Mouse (Mus musculus) limb, embryonic 14.5 days (tissue): Measurements from ENCODE around the gene Btbd16. TPM values are rescaled to one million over a fixed set of nuclear protein-coding genes. Genes with fewer than 3 reads are reported as not detected.

ENCODE experiments used
- ATAC-seq: fragments of 200-750 bp; cut with Nextera tagmentation; 2 replicates; pipeline ENCODE4 v1.8.0; 2017; ENCODE audit warnings: low read depth, moderate number of reproducible peaks, moderate TSS enrichment; ENCODE audit not compliant: low FRiP score
- DNase-seq: peaks from one replicate; pipeline ENCODE4 v3.0.0-alpha.2; 2015; ENCODE audit warnings: low spot score
- H3K27ac ChIP-seq: fragments of 300-500 bp; sonication (generic); replicated peaks from 2 replicates; pipeline ENCODE4 v1.5.1; 2014; ENCODE audit warnings: low read depth, mild to moderate bottlenecking, low read length, moderate library complexity, mixed read lengths
- H3K27me3 ChIP-seq: fragments of 300-500 bp; sonication (generic); 2 replicates; pipeline ENCODE4 v1.6.1; 2014; ENCODE audit warnings: low read length, mixed read lengths; ENCODE audit not compliant: control insufficient read depth, insufficient read depth
- H3K36me3 ChIP-seq: fragments of 300-500 bp; sonication (generic); 2 replicates; pipeline ENCODE4 v1.6.1; 2014; ENCODE audit warnings: mild to moderate bottlenecking, low read length, moderate library complexity, mixed read lengths; ENCODE audit not compliant: control insufficient read depth, insufficient read depth
- H3K4me1 ChIP-seq: fragments of 300-500 bp; sonication (generic); 2 replicates; pipeline ENCODE4 v1.6.1; 2014; ENCODE audit warnings: antibody characterized with exemption, low read length, mixed read lengths; ENCODE audit not compliant: control insufficient read depth, insufficient read depth
- H3K4me2 ChIP-seq: fragments of 300-500 bp; sonication (generic); replicated peaks from 2 replicates; pipeline ENCODE4 v1.6.1; 2014; ENCODE audit warnings: low read depth, mild to moderate bottlenecking, low read length, moderate library complexity; ENCODE audit not compliant: severe bottlenecking
- H3K4me3 ChIP-seq: fragments of 300-500 bp; sonication (generic); replicated peaks from 2 replicates; pipeline ENCODE4 v1.5.1; 2014; ENCODE audit warnings: low read length
- H3K9ac ChIP-seq: fragments of 300-500 bp; sonication (generic); 2 replicates; pipeline ENCODE4 v1.6.1; 2014; ENCODE audit warnings: mild to moderate bottlenecking, low read depth, low read length, moderate library complexity; ENCODE audit not compliant: severe bottlenecking
- H3K9me3 ChIP-seq: fragments of 300-500 bp; sonication (generic); 2 replicates; pipeline ENCODE4 v1.6.1; 2016; ENCODE audit warnings: low read length; ENCODE audit not compliant: control insufficient read depth
- POLR2A ChIP-seq: fragments of 200-500 bp; IDR thresholded peaks from 2 replicates; pipeline ENCODE4 v1.8.0; 2012; ENCODE audit warnings: inconsistent platforms, mild to moderate bottlenecking, moderate library complexity, borderline replicate concordance; ENCODE audit not compliant: insufficient read depth, insufficient read length; ENCODE audit errors: extremely low read depth
- WGBS: fragments of 180-500 bp; shearing (Covaris S2); extraction: QIAGEN DNeasy Blood & Tissue Kit; methylation state at CpG from one replicate; pipeline ENCODE4 v1.1.7; 2014; 5-methylcytosine and 5-hydroxymethylcytosine counted together
- polyA plus RNA-seq, 2 experiments: library from polyadenylated mRNA; depleted of rRNA in 1 of 2; stranded (reverse) in 1 of 2; unstranded in 1 of 2; fragments of >200 nt; fragmentation: Nextera tagmentation in 1 of 2; extraction: Ambion mirVana in 1 of 2; gene quantifications; 2 replicates each; pipeline versions ENCODE4 v1.2.1 to v1.2.3; 2012 to 2014

Gene Btbd16
- polyA plus RNA-seq, 2 experiments = 0.05 TPM; not detected in 1

DNA sequence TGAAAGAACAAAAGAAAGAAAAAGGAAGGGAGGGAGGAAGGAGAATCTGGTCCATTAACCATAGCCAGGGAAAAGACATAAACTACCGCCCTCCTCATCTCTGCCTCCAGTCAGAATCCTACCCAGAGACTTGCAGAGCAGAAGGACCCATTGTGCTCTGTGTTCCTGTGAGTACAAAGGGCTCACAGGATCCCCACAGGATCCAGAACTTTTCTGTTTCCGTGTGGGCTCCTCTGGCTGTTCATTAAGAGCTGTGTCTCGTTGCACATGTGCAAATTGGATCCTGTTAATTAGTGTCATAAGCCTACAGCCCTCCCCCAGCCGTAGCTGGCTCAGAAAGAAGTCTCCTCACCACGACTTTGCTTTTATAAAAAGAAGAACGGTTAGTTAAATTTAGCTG is 41.0 kb upstream of the Btbd16 start:
- 49% methylated on average over 6 of the region's 6 CpGs for WGBS
- H3K36me3 ChIP-seq = peaks cover 62% of the 10 kb centered on the region
- ATAC-seq = no peak
- no peak overlapping the region for H3K4me3 ChIP-seq
- no peak for TF ChIP-seq POLR2A
- H3K4me2 ChIP-seq = no peak overlapping the region
- no peaks in the 10 kb centered on the region for H3K9me3 ChIP-seq
- no peak overlapping the region for H3K9ac ChIP-seq
- H3K4me1 ChIP-seq = no peaks in the 10 kb centered on the region
- H3K27me3 ChIP-seq = no peaks in the 10 kb centered on the region
- no peak overlapping the region for H3K27ac ChIP-seq
- DNase-seq = no peak

DNA sequence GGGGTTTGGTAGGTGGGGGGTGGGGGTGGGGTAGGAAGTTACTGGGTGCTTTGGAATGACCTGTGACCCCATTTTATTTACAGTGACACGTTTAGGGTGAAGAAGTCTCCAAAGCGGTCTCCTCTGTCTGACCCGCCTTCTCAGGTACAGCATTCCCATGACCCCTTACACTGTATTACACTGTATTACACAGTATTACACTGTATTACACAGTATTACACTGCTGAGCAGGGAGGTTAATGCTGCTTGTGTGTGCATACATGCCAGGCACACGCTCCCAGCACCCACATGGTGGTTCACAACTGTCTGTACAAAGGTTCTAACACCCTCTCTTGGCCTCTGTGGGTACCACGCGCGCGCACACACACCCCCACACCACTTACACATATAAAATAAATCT is 40.4 kb upstream of the Btbd16 start:
- Histone ChIP-seq H3K4me1 (no peaks in the 10 kb centered on the region), H3K9me3 (no peaks in the 10 kb centered on the region), H3K4me2 (no peak overlapping the region), H3K27me3 (no peaks in the 10 kb centered on the region), H3K4me3 (no peak overlapping the region), H3K9ac (no peak overlapping the region), H3K36me3 (peaks cover 63% of the 10 kb centered on the region), H3K27ac (no peak overlapping the region)
- no peak for TF ChIP-seq POLR2A
- 91% methylated on average over 8 of the region's 8 CpGs for WGBS
- no peak for ATAC-seq
- DNase-seq = no peak

GRCm38 (mm10) chr7:130734195-130734787 is 39.6 kb upstream of the Btbd16 start:
- 85% methylated on average over 2 of the region's 2 CpGs for WGBS
- no peak for DNase-seq
- TF ChIP-seq POLR2A = no peak

DNA sequence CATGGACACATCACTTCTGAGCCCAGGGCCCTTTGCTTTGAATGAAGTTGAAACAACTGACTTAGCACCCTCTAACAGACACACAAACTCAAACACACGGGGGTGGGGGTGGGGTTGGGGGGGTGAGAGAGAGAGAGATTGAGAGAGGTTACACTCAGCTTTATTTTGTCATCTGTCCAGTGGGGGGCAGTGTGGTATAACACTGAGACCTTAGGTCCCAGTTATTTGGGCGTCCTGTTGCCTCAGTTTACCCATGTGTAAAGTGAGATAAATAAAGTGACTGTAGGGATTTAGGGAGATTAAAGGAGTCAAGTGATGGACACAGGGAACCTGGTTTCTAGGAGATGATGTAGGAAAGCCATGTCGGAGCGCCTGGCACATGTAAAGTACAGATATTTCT is 32.8 kb upstream of the Btbd16 start:
- no peak overlapping the region for H3K27ac ChIP-seq
- no peaks in the 10 kb centered on the region for H3K27me3 ChIP-seq
- H3K4me1 ChIP-seq = 0 out of 2 replicates have a peak, but pooled peaks cover 6% of the 10 kb centered on the region
- no peak overlapping the region for H3K4me3 ChIP-seq
- 80% methylated on average over 4 of the region's 4 CpGs for WGBS
- no peak for DNase-seq
- no peak overlapping the region for H3K4me2 ChIP-seq
- H3K9ac ChIP-seq = no peak overlapping the region
- no peak for ATAC-seq
- H3K36me3 ChIP-seq = peaks cover 90% of the 10 kb centered on the region
- no peak for TF ChIP-seq POLR2A
- H3K9me3 ChIP-seq = no peaks in the 10 kb centered on the region

More at GRCm38 (mm10) chr7:130734195-130734787, 39.6 kb upstream of the Btbd16 start:
- no peak overlapping the region for H3K4me2 ChIP-seq
- H3K36me3 ChIP-seq = peaks cover 56% of the 10 kb centered on the region
- H3K27ac ChIP-seq = no peak overlapping the region
- no peak for ATAC-seq
- H3K9ac ChIP-seq = no peak overlapping the region
- H3K4me3 ChIP-seq = no peak overlapping the region
- no peaks in the 10 kb centered on the region for H3K9me3 ChIP-seq
- no peaks in the 10 kb centered on the region for H3K4me1 ChIP-seq
- no peaks in the 10 kb centered on the region for H3K27me3 ChIP-seq

DNA sequence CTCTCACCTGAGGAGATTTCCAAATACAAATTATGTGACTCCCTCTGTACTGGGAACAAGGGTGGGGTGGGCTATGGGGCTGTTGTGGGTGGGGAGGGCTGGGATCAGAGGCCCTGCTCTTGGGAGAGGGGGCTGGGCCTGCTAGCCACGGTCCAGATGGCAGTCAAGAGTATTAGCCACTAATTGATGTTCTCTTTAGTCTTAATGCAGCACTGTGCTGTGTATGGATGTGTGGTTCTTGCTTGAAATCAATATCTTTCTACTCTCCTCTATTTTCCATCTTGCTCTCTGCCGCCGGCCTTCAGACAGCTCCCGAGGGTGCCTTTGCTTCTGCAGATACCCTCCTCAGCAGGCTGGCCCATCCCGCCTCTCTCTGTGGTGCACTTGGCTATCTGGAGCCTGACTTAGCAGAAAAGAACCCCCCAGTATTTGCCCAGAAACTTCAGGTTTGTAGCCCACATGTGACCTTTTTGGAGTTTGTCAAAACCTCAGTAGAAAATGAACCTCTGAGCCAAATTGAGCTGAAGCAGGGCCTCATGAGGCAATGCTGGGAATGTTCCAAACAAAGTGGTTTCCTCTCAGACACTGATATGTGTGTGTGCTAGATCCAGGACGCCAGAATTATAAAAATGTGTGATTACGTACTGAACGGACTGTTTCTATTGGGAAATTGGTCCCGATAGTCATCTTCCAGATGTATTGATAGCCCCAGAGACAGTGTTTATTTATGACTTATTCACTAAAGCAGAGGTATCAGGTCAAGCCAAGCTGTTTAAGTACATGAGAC is 30.4 kb upstream of the Btbd16 start:
- Histone ChIP-seq H3K36me3 (peaks cover 90% of the 10 kb centered on the region), H3K9ac (no peak overlapping the region), H3K4me3 (no peak overlapping the region), H3K4me1 (0 out of 2 replicates have a peak, but pooled peaks cover 6% of the 10 kb centered on the region), H3K4me2 (no peak overlapping the region), H3K9me3 (no peaks in the 10 kb centered on the region), H3K27me3 (no peaks in the 10 kb centered on the region), H3K27ac (0 out of 2 replicates have a peak overlapping the region, but pooled peaks have one; percentile 43)
- ATAC-seq (peak; percentile 51), DNase-seq (peak; percentile 55)
- WGBS = 73% methylated on average over 9 of the region's 9 CpGs
- no peak for TF ChIP-seq POLR2A
